Mouse (Mus musculus): ENCODE measurements around the gene Zswim3. TPM values are rescaled to one million over a fixed set of nuclear protein-coding genes. Genes with fewer than 3 reads are reported as not detected.

The Zswim3 gene
- polyA plus RNA-seq, 1 experiment from 2014 or later = 11.8 TPM

DNA sequence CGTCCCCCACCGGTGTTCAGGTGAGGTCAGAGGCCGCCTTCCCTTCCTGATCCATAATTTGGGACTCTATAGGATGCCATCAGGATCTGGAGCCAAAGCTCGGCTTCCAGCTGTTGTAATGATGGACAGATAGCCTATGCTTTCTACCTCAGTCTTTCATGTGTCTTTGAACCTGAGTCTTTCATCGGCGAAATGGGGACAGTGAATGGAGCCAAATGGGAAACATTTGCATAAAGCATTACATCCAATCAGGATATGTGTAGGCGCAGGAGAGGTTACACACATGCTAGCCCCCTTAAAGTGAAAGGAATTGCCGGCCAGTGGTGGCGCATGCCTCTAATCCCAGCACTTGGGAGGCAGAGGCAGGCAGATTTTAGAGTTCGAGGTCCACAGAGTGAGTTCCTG lies 18.3 kb downstream of the Zswim3 start:
- ATAC-seq (ENCODE audit: insufficient number of reproducible peaks, low FRiP score, low TSS enrichment, low read depth) = peak; percentile 56
- no peaks in the 10 kb centered on the region for H3K9me3 ChIP-seq (ENCODE audit: control insufficient read depth, low read length)
- 0 out of 2 replicates have a peak, but pooled peaks cover 2% of the 10 kb centered on the region for H3K4me1 ChIP-seq (ENCODE audit: control insufficient read depth, insufficient read depth, low read length)
- H3K9ac ChIP-seq (ENCODE audit: low read length) = peak overlapping the region; percentile 60
- H3K4me3 ChIP-seq (ENCODE audit: low read depth, low read length) = peak overlapping the region; percentile 64
- 3% methylated on average over 10 of the region's 10 CpGs for WGBS
- peak; percentile 55 for DNase-seq (ENCODE audit: low spot score)
- peak overlapping the region; percentile 54 for H3K4me2 ChIP-seq (ENCODE audit: low read depth, severe bottlenecking)
- H3K27me3 ChIP-seq (ENCODE audit: control insufficient read depth, insufficient read depth, low read length) = no peaks in the 10 kb centered on the region
- peaks cover 18% of the 10 kb centered on the region; the same call in 1 of the 2 replicates for H3K36me3 ChIP-seq (ENCODE audit: control insufficient read depth, insufficient read depth, low read length)
- H3K27ac ChIP-seq (replicated peaks; ENCODE audit: low read depth, low read length) = 0 out of 2 replicates have a peak overlapping the region, but pooled peaks have one; percentile 23

DNA sequence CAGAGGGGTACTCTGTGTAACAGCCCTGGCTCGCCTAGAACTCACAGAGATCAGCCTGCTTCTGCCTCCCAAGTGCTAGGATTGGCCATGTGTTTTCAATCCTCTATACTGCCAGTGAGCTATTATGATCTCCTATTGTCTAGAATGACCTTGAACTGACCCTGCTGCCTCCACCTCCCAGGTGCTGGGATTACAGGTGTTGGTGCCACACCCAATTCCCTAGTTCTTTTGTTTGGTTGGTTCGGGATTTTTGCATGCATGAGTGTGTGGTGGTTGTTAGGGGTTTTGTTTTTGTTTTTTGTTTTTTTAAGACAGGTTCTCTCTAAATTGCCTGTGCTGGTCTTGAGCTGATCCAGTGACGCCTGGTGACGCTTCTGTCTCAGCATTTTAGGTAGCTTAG lies 19.1 kb downstream of the Zswim3 start:
- Histone ChIP-seq H3K9me3 (ENCODE audit: control insufficient read depth, low read length) (no peaks in the 10 kb centered on the region), H3K4me2 (ENCODE audit: low read depth, severe bottlenecking) (no peak overlapping the region), H3K4me1 (ENCODE audit: control insufficient read depth, insufficient read depth, low read length) (0 out of 2 replicates have a peak, but pooled peaks cover 2% of the 10 kb centered on the region), H3K4me3 (ENCODE audit: low read depth, low read length) (no peak overlapping the region), H3K27ac (replicated peaks; ENCODE audit: low read depth, low read length) (no peak overlapping the region), H3K36me3 (ENCODE audit: control insufficient read depth, insufficient read depth, low read length) (peaks cover 18% of the 10 kb centered on the region; the same call in 1 of the 2 replicates), H3K27me3 (ENCODE audit: control insufficient read depth, insufficient read depth, low read length) (no peaks in the 10 kb centered on the region), H3K9ac (ENCODE audit: low read length) (no peak overlapping the region)
- WGBS = 96% methylated on average over 4 of the region's 4 CpGs
- DNase-seq (ENCODE audit: low spot score) (no peak), ATAC-seq (ENCODE audit: insufficient number of reproducible peaks, low FRiP score, low TSS enrichment, low read depth) (no peak)

DNA sequence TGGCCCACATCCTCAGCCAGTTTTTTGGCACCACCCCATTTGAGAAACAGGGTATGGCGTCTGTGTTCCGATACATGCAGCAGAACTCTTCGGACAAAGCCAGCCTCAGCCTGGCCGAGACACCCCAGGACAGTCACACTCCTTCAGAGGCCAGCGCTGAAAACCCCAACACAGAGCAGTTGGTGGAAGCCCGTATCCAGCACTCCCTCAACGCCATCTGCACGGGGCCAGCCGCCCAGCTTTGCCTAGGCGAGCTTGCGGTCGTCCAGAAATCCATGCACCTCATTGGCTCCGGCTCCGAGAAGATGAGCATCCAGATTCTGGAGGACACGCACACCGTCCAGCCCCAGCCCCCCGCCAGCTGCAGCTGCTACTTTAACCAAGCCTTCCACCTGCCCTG lies 20.6 kb downstream of the Zswim3 start:
- no peak overlapping the region for H3K4me3 ChIP-seq (ENCODE audit: low read depth, low read length)
- H3K9me3 ChIP-seq (ENCODE audit: control insufficient read depth, low read length) = no peaks in the 10 kb centered on the region
- H3K4me1 ChIP-seq (ENCODE audit: control insufficient read depth, insufficient read depth, low read length) = 0 out of 2 replicates have a peak, but pooled peaks cover 2% of the 10 kb centered on the region
- no peak for ATAC-seq (ENCODE audit: insufficient number of reproducible peaks, low FRiP score, low TSS enrichment, low read depth)
- no peak overlapping the region for H3K27ac ChIP-seq (replicated peaks; ENCODE audit: low read depth, low read length)
- WGBS = 94% methylated on average over 17 of the region's 17 CpGs
- H3K4me2 ChIP-seq (ENCODE audit: low read depth, severe bottlenecking) = no peak overlapping the region
- H3K9ac ChIP-seq (ENCODE audit: low read length) = no peak overlapping the region
- H3K36me3 ChIP-seq (ENCODE audit: control insufficient read depth, insufficient read depth, low read length) = peaks cover 15% of the 10 kb centered on the region; the same call in 1 of the 2 replicates
- no peak for DNase-seq (ENCODE audit: low spot score)
- no peaks in the 10 kb centered on the region for H3K27me3 ChIP-seq (ENCODE audit: control insufficient read depth, insufficient read depth, low read length)

DNA sequence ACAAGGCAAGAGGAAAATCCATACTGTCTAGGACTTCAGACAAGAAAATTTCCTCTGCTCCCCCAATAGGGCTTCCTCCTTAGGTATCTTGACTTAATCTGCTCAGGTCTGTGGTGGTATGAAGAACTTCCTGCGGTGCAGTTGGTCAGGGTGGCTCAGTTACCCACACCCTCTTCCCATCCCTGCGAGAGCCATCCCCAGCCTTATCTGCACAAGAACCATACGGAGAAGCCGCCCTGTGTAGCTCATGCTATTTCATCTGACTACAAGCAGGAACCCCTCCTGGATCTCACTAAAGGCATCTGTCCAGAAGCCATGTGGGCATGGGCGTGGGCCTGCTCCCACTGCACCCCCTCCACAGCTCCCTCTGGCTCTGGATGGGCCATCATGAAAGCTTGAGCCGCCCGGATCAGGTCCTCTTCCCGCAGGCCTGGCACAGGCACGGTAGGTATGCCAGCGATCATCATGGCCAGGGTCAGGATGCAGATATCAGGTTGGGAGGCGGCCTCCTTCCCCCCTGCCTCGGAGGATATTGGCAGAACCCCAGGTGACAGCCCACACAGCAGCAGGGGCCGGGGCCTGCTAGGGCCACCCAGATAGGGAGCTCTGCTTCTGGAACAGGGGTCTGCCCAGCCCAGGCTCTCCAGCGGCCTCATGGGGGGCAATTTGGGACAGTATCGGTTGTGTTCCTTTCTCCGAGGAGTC lies 22.4 kb downstream of the Zswim3 start:
- no peak overlapping the region for H3K27ac ChIP-seq (replicated peaks; ENCODE audit: low read depth, low read length)
- 0 out of 2 replicates have a peak, but pooled peaks cover 2% of the 10 kb centered on the region for H3K4me1 ChIP-seq (ENCODE audit: control insufficient read depth, insufficient read depth, low read length)
- no peaks in the 10 kb centered on the region for H3K9me3 ChIP-seq (ENCODE audit: control insufficient read depth, low read length)
- no peaks in the 10 kb centered on the region for H3K27me3 ChIP-seq (ENCODE audit: control insufficient read depth, insufficient read depth, low read length)
- H3K4me2 ChIP-seq (ENCODE audit: low read depth, severe bottlenecking) = no peak overlapping the region
- DNase-seq (ENCODE audit: low spot score) = no peak
- peaks cover 14% of the 10 kb centered on the region; the same call in 1 of the 2 replicates for H3K36me3 ChIP-seq (ENCODE audit: control insufficient read depth, insufficient read depth, low read length)
- H3K4me3 ChIP-seq (ENCODE audit: low read depth, low read length) = no peak overlapping the region
- no peak overlapping the region for H3K9ac ChIP-seq (ENCODE audit: low read length)
- ATAC-seq (ENCODE audit: insufficient number of reproducible peaks, low FRiP score, low TSS enrichment, low read depth) = no peak
- WGBS = 92% methylated on average over 16 of the region's 16 CpGs

DNA sequence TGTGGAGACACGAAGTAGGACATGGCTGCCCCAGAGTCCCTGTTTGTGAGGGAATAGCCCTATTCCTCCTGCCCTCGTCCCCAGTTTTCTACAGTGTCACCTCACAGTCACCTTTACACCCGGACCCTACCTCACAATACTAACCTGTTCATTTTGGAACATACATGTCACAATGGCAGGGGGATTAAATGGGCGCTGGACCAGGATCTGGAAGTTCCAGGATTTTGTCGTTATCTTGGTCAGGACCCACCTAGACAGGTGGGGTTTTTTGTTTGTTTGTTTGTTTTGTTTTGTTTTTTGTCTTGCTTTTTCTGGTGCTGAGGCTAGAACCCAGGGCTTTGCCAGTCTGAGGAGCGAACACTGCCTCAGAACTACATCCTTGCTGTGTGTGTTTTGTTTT lies 23.5 kb downstream of the Zswim3 start, which contains the start of gene Spata25:
Gene Spata25, minus strand, starts transcription at position 101 of the 400 bp plus-strand sequence.
- Histone ChIP-seq H3K4me2 (ENCODE audit: low read depth, severe bottlenecking) (no peak within 1 kb of the TSS), H3K36me3 (ENCODE audit: control insufficient read depth, insufficient read depth, low read length) (peaks cover 14% of the 10 kb centered on the region; the same call in 1 of the 2 replicates), H3K4me1 (ENCODE audit: control insufficient read depth, insufficient read depth, low read length) (0 out of 2 replicates have a peak, but pooled peaks cover 2% of the 10 kb centered on the region), H3K27ac (replicated peaks; ENCODE audit: low read depth, low read length) (no peak within 1 kb of the TSS), H3K27me3 (ENCODE audit: control insufficient read depth, insufficient read depth, low read length) (no peaks in the 10 kb centered on the region), H3K9ac (ENCODE audit: low read length) (no peak within 1 kb of the TSS), H3K9me3 (ENCODE audit: control insufficient read depth, low read length) (no peaks in the 10 kb centered on the region), H3K4me3 (ENCODE audit: low read depth, low read length) (no peak within 1 kb of the TSS)
- ATAC-seq (ENCODE audit: insufficient number of reproducible peaks, low FRiP score, low TSS enrichment, low read depth) (no peak), DNase-seq (ENCODE audit: low spot score) (no peak)
- WGBS = 86% methylated on average over 6 of the region's 6 CpGs

DNA sequence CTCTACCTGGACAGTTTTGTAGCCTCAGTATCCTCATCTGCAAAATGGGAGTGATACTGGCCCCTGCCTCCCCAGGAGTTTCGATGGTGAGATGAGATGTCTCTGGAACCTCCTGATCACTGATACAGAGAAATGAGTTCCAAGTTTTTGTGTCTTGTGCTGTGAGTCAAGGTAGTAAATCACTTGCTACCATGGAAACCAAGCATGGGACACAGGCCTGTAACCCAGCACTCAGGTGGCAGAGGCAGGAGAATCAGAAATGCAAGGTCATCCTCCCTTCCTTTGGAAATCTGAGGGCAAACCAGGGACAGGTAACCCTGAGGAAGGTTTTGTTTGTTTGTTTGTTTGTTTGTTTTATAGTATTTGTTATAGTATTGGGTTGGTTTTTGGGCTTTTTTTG lies 24.2 kb downstream of the Zswim3 start:
- 97% methylated on average over 1 of the region's 1 CpGs for WGBS
- no peak for ATAC-seq (ENCODE audit: insufficient number of reproducible peaks, low FRiP score, low TSS enrichment, low read depth)
- H3K27me3 ChIP-seq (ENCODE audit: control insufficient read depth, insufficient read depth, low read length) = no peaks in the 10 kb centered on the region

DNA sequence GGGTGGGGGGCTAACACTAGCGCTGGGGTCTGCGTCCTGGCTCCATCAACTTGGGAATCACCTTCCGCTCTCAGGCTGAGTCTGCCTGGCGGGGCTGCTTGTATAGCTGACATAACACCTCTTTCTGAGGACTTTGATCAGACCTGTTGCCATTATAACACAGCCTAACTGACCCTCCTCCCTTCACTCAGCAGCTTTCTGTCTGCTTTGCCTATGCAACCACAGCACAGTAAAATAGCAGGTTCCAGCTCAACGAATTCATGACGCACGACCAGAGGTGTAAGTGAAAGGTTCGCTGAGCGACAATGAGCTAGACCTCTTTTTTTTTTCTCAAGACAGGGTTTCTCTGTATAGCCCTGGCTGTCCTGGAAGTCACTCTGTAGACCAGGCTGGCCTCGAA lies 26.1 kb downstream of the Zswim3 start:
- ATAC-seq (ENCODE audit: insufficient number of reproducible peaks, low FRiP score, low TSS enrichment, low read depth) (no peak), DNase-seq (ENCODE audit: low spot score) (no peak)
- Histone ChIP-seq H3K4me2 (ENCODE audit: low read depth, severe bottlenecking) (no peak overlapping the region), H3K4me3 (ENCODE audit: low read depth, low read length) (no peak overlapping the region), H3K4me1 (ENCODE audit: control insufficient read depth, insufficient read depth, low read length) (peaks cover 8% of the 10 kb centered on the region), H3K36me3 (ENCODE audit: control insufficient read depth, insufficient read depth, low read length) (peaks cover 8% of the 10 kb centered on the region; the same call in 1 of the 2 replicates), H3K9me3 (ENCODE audit: control insufficient read depth, low read length) (no peaks in the 10 kb centered on the region), H3K27ac (replicated peaks; ENCODE audit: low read depth, low read length) (no peak overlapping the region), H3K9ac (ENCODE audit: low read length) (no peak overlapping the region), H3K27me3 (ENCODE audit: control insufficient read depth, insufficient read depth, low read length) (no peaks in the 10 kb centered on the region)
- WGBS = 82% methylated on average over 10 of the region's 10 CpGs

More for the DNA sequence above, 24.2 kb downstream of the Zswim3 start:
- no peaks in the 10 kb centered on the region for H3K9me3 ChIP-seq (ENCODE audit: control insufficient read depth, low read length)
- H3K27ac ChIP-seq (replicated peaks; ENCODE audit: low read depth, low read length) = no peak overlapping the region
- H3K4me1 ChIP-seq (ENCODE audit: control insufficient read depth, insufficient read depth, low read length) = peaks cover 2% of the 10 kb centered on the region
- no peak for DNase-seq (ENCODE audit: low spot score)
- no peak overlapping the region for H3K4me2 ChIP-seq (ENCODE audit: low read depth, severe bottlenecking)
- peaks cover 14% of the 10 kb centered on the region; the same call in 1 of the 2 replicates for H3K36me3 ChIP-seq (ENCODE audit: control insufficient read depth, insufficient read depth, low read length)
- no peak overlapping the region for H3K4me3 ChIP-seq (ENCODE audit: low read depth, low read length)
- no peak overlapping the region for H3K9ac ChIP-seq (ENCODE audit: low read length)

DNA sequence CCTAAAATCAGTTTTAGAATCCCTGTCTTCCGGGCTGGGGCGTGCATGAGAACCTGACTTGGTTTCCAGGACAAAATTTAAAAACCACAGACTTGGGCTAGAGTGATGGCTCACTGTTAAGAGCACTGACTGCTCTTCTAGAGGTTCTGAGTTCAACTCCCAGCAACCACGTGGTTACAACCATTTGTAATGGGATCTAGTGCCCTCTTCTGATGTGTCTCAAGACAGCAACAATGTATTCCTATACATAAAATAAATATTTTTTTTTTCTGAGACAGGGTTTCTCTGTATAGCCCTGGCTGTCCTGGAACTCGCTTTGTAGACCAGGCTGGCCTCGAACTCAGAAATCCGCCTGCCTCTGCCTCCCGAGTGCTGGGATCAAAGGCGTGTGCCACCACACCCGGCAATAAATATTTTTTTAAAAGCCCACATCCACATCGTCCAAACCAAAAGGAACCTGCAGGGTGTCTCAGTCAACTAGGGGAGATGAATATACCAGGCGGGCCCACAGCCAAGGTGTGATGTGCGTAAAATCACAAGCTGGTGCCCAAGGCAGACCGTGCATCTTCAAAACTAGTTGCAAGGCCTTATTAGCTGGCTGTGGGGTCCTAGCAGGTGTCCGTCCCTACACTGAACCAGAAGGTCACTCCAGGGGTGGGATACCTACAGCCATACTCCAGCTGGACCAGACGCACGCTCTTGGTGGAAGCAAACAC lies 27.3 kb downstream of the Zswim3 start:
- Histone ChIP-seq H3K27ac (replicated peaks; ENCODE audit: low read depth, low read length) (no peak overlapping the region), H3K4me3 (ENCODE audit: low read depth, low read length) (peak overlapping the region; percentile 67), H3K27me3 (ENCODE audit: control insufficient read depth, insufficient read depth, low read length) (no peaks in the 10 kb centered on the region), H3K4me2 (ENCODE audit: low read depth, severe bottlenecking) (peak overlapping the region; percentile 99), H3K9ac (ENCODE audit: low read length) (peak overlapping the region; percentile 85; the same call in 1 of the 2 replicates), H3K4me1 (ENCODE audit: control insufficient read depth, insufficient read depth, low read length) (peaks cover 8% of the 10 kb centered on the region), H3K9me3 (ENCODE audit: control insufficient read depth, low read length) (no peaks in the 10 kb centered on the region), H3K36me3 (ENCODE audit: control insufficient read depth, insufficient read depth, low read length) (peaks cover 3% of the 10 kb centered on the region; the same call in 1 of the 2 replicates)
- 67% methylated on average over 16 of the region's 16 CpGs for WGBS
- ATAC-seq (ENCODE audit: insufficient number of reproducible peaks, low FRiP score, low TSS enrichment, low read depth) (no peak), DNase-seq (ENCODE audit: low spot score) (no peak)
